Mouse (Mus musculus) urinary bladder, postnatal 25 days (tissue): ENCODE measurements around the gene Gm49321.
A peak's percentile ranks its signal among the peaks of the same experiment; 100 is the strongest.

Source experiments
- DNase-seq: peaks from one replicate; pipeline ENCODE4 v3.0.0; 2022; ENCODE audit warnings: low spot score

The Gm49321 gene

DNA sequence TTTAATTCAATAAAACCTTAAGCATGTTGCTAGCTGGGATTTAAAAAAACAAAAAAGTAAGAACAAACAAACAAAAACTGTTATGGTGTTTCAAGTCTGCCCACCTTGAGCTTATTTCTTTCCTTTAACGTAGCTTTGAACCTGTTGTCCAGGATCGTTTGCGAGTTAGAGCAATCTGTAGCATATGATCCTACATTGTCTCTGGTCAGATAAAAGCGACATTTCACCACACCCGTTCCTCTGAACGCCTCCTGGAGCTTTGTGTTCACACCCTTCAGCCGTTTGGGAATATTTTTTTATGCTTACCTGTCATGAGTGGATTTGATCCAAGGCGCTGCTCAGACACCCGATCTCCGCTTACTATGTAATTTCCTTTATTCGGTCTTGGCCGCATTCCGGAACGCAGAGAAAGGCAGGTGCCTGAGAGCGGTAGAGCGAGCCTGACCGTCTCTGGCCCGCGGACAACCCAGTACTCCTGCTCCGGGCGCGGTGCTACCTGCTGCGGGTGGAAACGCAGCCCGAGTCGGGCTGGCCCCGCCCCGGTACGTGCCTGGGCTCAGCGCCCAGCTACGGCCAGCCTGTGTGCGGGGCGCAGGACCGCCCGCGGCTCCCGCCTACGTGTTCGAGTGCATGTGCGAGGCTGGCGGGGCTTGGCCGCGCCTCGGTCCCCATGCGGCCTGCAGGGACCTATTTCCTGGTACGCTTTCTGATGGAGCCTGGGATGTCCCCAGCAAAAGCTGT lies 12.0 kb downstream of the Gm49321 start:
- peak; percentile 17 for DNase-seq

DNA sequence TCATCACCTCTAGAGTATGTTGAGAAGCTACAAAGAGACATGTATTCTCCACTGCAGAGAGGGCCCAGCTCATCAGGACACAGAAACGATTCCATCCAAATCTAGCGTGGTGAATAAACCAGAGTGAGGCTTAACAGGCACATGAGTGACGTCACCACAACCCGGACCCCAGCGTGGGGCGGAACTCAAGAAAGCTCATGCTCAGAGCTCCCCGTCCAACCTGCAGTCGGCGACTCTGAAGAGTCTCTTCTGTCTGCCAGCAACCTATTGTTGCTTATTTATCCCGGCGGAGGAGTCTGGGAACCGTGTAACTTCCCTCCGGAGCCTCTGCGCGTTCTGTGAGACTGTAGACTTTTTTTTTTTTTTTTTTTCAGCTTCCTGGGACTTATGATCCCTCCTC lies 15.4 kb downstream of the Gm49321 start:
- no peak for DNase-seq

DNA sequence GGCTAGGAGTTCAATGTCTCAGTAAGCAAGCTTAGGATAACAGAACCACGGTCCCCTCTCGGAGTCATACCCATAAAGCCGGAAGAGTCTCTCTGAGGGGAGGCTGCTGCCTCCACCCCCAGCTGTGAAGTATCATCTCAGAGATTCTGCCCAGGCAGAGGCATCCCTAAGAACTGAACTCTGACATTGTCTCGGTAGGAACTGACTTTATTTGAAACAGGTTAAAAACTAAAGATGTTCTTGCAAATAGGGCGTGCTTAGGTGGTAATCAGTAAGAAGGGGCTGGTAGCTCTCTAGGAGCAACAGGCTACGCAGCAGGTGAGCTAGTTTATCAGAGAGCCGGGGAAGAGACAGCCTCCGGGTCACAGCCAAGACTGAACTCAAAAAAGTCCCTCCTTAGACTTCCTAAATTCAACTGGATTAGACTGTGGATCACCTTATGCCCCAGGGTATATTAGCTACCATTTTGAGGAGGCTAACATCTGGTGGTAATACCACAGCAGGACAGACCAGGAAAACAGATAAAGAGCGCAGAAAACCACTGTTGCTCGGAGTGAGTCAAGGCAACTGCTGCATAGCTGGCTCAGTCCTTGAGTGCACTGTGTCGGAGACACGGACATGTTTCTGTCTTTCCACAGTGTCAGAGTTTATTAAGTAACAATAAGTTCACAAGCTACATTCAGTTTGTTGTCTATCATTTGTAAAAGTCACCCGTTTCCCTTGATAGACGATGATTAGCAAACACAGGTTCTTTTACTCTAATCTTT lies 16.1 kb downstream of the Gm49321 start:
- DNase-seq, result no peak

DNA sequence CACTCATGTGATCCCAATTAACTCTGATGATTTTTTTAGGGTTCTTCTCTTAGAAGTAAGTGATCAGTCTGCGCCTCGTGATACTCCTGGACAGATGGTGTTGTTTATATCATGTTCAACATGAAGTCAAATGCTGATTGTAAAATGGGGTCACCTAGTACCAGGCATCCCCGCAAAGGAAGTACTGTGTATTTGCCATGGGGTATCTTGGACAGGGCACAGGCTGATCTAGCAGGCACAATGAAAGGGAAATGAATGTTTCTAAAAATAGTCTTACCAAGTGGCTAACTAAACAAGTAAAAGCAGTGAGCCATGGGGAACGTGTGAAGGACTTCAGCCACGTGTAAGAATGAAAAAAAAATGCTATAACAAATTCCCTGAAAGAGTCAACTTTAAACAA lies 17.3 kb downstream of the Gm49321 start:
- DNase-seq, result no peak

DNA sequence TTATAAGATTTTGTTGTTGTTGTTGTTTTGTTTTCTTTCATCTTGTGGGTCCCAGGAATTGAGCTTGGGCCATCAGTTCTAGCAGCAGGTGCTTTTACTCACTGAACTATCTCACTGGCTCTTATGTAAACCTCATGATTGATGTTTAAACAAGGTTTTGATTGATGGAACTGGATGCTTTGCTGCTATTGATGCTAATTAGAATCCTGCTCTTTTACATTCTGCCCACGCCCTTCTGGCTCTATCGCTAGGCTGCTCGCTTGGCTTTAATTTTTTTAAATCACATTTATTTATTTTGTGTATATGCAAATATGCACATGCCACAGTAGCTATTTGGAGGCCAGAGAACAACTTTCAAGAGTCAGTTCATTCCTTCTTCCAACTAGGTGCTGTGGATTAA lies 20.2 kb downstream of the Gm49321 start:
- no peak for DNase-seq

DNA sequence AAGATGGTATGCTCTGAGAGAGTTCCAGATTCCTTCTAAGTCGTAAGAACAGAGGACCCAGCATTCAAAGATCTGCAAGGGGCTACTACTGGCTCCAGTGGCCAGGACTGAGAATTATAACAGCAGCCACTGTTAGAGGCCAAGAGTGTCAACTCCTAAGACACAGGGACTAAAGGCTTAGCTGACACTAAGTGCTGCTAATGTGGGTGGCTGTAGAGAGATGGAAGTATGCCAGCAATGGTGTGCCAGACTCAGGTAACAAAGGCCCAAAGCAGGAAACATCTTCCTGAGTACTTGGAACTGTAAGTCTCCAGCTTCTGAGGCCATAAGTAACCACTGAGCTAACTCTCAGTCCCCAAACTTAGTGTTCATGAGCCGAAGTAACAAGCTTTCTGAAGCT lies 21.4 kb downstream of the Gm49321 start:
- DNase-seq, result no peak

DNA sequence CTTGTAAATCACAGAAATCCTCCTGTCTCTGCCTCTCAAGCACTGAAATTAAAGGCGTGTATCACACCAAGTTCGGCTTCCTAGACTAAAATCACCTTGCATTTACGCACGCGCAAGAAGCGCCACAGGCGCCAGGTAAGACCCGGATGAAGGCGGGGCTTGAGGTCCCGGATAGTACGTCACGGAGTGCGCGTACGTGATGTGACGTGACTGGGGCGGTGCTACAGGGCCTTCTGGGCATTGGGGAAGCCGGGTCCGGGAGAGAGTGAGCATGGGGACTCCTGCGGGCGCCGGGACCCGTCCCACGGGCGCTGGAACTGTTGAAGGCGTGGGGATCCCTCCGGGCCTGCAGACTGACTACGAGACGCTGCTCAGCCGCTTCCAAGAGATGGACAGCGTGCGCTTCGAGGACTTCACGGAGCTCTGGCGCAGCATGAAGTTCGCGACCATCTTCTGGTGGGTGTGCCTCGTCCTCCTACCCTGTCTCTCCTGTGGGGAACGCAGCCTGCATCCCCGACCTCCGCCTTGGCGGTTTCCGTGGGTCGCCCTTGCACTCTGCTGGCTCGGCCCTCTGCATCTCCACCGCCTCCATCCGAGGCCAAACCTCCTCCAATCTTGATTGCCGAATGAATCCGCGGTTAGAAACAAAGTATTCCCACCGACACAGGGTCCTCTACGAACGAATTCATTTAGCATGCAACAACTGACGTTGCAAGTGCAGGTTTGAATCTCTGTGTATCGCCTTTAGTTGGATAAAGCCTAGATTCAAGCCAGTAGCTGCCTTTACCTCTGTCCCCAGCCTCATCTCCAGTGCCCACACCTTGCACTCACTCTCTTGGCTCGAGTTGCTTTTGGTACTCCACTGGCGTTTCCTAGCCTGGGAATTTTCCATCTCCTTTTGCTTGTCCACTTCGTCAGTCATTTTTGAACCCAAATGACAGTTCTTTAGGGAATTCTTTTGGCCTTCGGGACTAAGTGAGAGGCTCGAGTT lies 27.1 kb downstream of the Gm49321 start, which contains the start of gene Snapc1:
TSS of gene Snapc1 (plus strand) at position 191 of the 991 bp plus-strand sequence.
- peak; percentile 96 for DNase-seq

DNA sequence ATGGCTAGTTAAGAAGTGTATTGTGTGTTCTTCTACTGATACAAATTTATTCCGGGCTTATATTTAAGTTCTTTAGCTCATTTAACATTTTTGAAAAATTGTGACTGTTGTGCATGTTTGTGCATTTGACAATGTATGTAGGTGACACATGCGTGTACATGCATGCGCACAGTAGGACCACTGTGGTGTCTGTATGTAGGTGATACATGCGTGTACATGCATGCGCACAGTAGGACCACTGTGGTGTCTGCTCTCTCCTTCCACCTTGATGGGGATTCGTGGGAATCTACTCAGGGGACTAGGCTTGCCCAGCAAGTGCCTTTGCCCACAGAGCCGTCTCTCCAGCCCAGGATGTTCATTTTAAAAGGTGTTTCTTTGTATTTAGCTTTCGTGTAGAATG lies 31.7 kb downstream of the Gm49321 start:
- no peak for DNase-seq

DNA sequence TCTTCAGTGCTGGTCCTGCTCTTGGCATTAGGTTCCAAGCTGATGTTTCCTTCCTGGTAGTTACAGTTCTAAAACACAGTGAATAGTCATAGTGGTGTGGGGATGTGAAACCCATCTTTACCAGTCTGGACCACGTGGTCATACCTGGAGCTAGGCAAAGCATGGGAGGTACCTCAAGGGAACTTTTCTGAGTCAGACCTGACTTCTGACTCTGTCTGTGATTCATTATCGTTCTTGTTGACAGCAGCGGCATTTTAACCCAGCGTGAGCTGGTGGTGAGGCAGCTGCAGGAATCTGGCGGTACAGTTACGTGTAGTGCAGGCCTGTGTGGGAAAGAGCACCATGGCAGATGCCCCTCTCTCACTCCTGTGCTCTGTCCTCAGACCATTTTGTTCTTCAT lies 37.1 kb downstream of the Gm49321 start:
- no peak for DNase-seq

DNA sequence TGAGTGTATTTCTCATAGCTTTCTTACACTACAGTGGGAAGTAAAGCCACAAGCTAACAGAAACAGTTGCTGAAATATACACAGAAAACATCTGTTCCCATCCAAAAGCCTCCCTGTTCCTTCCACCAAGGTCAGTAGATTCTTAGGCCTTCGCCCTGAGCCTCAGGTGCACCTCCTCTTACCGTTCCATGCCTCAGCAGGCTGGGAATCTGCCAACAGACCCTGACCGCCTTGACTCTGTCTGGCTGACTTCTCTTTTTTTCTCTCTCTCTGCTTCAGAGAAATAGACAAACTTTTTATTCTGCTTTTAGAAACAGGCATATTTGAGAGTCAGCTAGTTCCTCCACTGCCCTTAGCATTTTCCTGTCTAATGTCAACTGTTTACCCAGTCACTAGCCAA lies 40.7 kb downstream of the Gm49321 start:
- no peak for DNase-seq

DNA sequence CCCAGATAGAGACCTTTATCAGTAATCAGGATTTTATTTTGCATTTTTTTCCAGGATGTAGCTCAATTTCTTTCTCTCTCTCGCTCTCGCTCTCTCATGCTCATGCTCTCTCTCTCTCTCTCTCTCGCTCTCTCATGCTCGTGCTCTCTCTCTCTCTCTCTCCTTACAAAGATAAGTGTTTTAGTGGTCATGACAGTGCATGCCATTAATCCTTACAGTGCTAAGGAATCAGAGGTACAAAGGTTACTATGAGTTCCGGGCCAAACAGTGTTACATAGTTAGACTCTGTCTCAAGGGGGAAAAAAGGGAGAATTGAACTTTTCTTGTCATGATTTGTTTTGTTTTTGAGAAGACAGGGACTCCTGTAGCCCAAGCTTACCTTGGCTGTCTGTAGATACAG lies 42.2 kb downstream of the Gm49321 start:
- DNase-seq, result no peak

DNA sequence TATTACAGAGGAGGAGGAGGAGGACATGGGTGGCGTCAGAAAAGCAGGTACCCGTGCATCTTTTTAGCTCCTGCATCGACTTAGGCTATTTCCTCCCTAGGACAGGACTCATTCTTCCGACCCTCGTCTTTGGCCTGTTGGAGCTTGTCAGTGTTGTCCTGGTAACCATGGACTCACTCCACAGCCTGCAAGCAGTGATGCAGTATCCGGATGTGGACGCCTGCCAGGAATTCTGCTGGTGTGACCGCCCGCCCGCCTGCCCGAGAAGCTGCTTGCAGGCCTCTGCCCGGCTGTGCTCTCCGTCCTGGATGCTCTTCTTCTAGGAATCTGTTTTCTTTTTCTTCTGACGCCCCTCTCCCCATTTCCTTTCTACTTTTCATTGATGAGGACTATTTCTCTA lies 45.1 kb downstream of the Gm49321 start:
- DNase-seq, result peak; percentile 38

DNA sequence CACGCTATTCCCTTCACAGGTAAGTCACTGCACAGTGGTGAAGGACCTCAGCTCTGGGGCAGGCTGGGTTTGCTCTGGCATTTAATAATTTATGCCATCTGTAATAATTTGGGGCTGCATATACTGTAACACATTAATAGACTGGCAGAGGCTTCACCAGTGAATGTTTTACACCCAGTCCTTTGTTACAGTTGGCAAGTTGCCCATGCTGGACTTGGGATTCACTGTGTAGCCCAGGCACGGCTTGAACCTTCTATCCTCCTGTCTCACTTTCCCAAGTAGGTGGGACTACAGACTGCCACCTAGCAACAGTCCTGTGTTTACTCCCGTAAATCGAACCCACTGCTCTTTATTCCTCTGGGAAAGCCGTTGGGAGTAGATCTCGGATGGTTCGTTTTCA lies 48.8 kb downstream of the Gm49321 start:
- no peak for DNase-seq

DNA sequence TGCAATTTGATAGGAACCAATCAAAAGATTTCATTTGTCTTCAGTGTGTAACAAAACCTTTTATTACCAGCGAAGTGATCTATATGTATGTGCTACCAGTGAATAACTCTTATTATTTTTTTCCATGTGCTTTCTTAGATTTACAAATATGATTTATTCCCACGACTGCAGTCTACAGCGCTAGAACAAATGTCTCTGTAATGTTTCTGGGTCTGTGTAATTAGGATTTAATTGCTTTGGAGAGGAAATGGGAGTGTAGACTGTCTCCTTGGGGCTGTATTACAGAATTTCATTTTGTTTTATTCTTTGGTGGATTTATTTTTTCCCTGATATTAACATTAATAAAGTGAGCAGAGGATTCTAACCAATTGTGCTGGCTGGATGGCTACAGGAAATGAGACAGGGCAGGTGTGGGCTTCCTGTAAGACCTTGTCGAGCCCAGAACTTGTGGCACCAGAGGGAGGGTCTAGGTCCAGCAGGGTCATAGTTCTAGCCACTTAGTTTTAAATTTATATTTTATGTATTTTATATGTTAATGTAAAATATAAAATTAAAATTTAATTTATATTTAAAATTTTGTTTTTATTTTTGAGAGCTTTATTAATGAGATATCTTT lies 51.0 kb downstream of the Gm49321 start:
- no peak for DNase-seq

DNA sequence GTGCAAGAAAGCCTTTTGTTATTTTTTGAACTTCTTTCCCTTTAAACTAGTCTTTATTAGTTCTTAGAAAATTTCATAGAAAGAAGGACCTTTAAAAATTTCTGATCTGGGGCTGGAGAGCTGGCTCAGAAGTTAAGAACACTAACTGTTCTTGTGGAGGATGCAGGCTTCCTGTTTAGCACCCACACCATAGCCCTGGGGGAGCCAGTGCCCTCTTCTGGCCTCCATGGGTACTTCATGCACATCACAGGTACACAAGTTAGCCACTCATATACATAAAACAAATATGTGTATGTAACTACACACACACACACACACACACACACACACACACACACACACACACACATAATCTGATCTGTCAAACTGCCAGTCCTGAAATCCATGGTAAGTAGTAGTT lies 52.1 kb downstream of the Gm49321 start:
- DNase-seq, result no peak

DNA sequence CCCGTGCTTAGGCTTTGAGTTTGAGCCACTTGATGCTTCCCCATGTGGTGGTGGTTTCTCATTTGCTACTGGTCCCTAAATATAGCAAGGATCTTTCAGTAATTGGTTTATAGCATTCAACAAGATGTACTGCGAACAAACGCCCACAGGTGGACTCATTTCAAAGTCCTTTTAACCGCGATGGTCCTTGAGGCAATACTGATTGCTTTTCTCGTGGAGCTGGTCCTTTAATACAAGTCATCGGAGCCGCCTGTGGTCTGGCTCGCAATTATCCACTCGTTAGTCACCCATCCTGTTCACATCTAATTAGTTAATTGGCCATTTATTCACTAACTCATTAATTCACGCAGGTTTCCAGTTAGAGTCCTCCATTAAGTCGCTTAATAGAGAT lies 59.4 kb downstream of the Gm49321 start:
- DNase-seq, result no peak

DNA sequence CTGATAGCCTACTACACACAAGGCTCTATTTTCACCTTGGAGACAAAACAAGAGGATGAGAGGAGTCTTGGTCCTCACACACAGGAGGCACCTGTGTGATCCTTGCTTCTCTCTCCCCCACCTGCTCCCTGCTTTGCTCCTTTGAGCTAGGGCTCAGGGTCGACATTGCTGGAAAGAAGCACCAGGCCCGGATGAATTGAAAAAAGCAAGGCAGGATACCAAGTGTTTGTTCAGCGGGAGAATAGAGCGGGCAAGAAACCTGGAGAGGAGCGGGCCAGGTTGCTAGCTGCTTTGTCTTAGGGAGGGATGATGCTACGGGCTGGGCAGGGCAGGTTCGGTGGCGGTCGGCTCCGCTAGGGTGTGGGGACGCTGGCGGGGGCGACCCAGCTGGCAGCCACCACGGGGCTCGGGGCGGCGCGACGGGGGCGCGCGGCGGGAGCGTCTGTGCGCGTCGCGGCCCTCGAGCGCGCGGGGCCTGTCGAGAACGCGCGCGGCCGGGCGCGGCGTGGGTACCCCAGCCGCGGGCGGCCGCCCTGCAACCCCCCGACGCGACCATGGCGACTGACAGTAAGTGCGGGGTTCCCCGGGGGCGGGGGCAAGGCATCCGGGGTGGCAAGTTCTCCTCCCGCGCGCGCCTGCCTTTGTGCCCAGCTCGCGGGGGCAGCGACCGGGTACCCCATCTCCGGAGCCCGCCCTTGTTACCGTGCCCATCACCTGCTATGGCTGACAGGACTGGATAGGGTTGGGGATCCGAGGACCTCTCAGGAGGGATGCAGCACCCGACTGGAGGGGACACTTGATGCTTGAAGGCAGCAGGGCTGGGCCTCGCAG lies 60.1 kb downstream of the Gm49321 start, which contains the start of gene Syt16:
TSS of gene Syt16 (plus strand) at position 365 of the 831 bp plus-strand sequence.
- DNase-seq, result no peak

DNA sequence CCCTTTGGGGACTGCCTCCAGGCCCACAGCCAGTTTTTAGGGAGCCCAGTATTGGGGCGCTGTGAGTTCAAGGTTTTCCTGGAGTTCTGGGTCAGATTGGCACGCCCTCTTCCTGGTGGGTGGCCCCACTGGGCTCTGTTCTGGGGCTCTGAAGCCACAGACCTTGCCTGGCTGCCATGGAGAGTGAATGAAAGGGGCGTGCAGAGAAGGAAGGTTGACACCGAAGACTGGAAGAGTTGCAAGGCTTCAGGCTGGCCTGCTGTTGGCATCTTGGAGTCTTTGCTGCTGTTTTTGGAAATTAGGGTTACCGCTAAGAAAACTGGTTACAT lies 60.6 kb downstream of the Gm49321 start:
- no peak for DNase-seq

DNA sequence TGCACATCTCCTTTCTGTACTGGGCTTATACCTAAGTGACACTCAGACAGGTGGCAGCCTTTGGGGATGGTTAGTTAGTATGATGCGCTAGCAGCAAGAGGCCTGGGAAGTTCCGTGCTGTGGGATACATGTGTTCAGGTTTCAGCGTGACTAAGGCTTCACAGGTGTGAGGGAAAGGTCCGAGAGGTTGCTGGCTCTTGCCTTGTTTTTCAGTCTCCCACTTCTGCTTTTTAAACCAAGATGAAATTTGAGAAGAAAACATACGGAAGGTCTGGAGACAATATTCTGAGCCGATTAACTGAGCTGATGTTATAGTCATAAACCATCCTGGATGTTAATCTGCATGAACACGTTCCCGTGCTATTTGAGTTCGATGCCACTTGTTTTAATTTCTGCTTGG lies 65.0 kb downstream of the Gm49321 start:
- no peak for DNase-seq

DNA sequence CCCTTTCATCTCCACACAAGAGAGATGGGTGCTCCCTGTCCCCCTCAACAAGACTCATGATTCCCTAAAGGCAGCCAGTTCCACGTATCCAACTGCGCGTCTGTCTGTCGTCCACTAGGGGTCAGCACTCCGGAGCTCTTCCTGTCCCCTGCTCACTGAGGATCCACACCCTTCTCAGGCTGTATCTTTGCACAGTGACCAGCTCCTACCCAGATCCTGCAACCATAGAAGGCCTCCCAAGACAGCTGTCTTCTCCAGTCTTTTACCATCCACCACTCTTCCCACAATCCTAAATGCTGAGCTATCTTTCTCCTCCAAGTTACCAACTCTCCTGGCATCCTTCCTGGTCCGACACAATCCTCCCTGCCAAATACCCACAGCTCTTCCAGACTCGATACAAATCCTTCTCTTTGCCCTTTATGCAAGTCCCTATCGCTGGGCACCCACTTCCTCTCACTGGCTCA lies 72.0 kb downstream of the Gm49321 start:
- peak; percentile 25 for DNase-seq

DNA sequence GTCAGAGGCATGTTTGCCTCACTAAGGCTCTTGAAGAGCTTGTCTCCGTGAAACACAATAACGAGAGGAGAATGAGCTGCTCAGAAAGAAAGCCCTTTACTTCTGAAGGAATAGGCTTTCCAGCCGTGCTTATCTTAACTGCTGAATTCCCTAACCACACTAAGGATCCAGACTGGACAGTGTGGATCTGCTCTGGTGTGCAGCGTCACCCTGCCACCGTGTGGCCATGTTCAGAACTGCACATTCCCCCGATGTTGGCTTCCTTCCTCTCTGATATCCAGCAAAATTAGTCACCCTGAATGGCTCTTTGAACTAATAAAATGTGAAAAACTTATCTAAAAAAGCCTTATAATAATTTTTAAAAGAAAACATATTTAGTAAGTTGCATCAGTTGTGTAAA lies 76.3 kb downstream of the Gm49321 start:
- peak; percentile 86 for DNase-seq
